Mouse (Mus musculus) embryo, embryonic 11 days (tissue): ENCODE measurements around the gene Blm.

ENCODE experiments used
- DNase-seq: peaks from one replicate; pipeline ENCODE4 v3.0.0-alpha.2; 2015

Blm gene

DNA sequence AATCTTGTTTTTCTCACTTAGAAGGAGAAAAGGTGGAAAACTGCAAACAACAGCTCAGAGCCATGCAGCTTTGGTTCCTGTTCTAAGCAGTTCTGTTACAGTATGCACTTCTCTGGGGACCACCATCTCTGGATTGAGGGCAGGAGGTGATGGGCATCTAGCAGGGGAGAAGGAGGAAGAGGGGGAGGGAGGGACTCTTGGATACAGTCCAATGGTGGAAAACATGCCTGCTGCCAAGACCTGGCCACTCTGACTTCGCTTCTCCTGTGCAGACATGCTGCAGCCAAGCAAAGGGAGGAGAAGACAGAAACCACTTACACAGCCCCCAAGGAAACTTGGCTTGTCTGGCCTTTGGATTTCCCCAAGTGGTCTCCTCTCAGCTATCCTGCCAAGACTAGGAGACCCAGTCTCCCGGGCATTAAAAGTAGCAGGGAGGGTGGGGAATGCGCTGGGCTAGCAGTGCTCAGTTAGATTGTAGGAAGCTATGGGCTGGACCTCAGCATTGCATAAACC lies 77.0 kb downstream of the Blm start:
- no peak for DNase-seq

GRCm38 (mm10) chr7:80457241-80457640 lies 77.7 kb downstream of the Blm start:
- DNase-seq = no peak

DNA sequence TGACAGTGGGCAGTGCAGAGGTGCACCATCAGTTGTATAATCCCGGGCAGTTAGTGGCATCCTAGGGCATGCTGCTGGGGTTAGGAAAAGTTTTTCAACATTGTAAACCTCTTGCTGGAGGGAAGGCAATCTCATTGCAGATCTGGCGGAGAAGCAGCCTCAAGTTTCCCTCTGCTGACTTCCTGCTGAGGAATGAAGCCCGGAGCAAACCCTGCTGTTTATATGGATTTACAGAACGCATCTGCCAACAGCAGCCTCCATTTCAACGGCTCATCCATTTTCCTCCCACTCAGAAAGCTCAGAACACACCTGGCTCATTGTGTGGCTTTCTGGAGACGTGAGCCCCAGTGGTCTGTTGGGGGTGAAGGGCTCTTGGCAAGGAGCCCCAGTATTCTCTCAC lies 78.6 kb downstream of the Blm start:
- no peak for DNase-seq

- DNase-seq = no peak
Observed at GRCm38 (mm10) chr7:80455505-80456160, 79.3 kb downstream of the Blm start.

- DNase-seq = no peak
Observed at GRCm38 (mm10) chr7:80454786-80455185, 80.1 kb downstream of the Blm start.

DNA sequence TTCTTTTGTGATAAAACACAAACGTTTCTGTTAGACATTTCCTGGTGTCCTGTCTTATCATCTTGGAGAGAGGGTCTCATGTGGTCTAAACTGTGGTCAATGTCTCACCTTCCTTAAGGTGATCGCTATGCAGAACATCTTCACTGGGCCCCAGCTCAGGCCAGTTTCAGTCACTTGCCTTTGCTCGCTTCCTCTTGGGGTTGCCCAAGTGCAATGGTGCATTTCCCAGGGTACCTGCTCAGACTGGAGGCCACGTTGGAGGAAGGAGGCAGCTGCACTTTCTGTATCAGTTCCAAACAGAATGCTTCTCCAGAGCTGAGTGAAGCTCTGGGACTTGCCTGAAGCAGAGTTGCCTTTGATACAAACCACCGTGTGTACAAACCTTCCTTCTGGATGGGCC lies 80.9 kb downstream of the Blm start:
- DNase-seq = no peak

GRCm38 (mm10) chr7:80453121-80453520 lies 81.8 kb downstream of the Blm start:
- no peak for DNase-seq

- no peak for DNase-seq
Observed at GRCm38 (mm10) chr7:80452241-80452640, 82.7 kb downstream of the Blm start.

GRCm38 (mm10) chr7:80451550-80452232 lies 83.2 kb downstream of the Blm start:
- DNase-seq = no peak

DNA sequence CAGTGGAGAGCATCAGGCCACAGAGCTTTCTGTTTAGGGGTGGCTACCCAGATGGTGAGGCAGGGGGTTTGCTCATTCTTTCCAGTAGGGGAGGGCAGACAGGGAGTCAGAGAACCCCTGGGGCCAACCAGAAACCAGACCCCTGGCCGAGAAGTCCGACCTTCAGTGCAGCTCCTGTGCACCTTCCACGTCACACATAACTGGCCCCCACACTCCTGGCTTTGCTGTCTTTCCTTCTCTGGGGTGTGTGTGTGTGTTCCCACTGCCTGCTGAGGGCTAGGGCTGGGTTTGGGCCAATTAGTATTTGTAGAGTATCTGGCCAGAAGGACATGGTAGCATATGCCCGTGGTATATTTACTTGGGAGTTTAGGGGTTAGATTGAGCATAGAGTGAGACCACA lies 84.6 kb downstream of the Blm start:
- no peak for DNase-seq

GRCm38 (mm10) chr7:80449620-80450091 lies 85.3 kb downstream of the Blm start:
- DNase-seq = no peak

GRCm38 (mm10) chr7:80447336-80447735 lies 87.6 kb downstream of the Blm start:
- DNase-seq = no peak

DNA sequence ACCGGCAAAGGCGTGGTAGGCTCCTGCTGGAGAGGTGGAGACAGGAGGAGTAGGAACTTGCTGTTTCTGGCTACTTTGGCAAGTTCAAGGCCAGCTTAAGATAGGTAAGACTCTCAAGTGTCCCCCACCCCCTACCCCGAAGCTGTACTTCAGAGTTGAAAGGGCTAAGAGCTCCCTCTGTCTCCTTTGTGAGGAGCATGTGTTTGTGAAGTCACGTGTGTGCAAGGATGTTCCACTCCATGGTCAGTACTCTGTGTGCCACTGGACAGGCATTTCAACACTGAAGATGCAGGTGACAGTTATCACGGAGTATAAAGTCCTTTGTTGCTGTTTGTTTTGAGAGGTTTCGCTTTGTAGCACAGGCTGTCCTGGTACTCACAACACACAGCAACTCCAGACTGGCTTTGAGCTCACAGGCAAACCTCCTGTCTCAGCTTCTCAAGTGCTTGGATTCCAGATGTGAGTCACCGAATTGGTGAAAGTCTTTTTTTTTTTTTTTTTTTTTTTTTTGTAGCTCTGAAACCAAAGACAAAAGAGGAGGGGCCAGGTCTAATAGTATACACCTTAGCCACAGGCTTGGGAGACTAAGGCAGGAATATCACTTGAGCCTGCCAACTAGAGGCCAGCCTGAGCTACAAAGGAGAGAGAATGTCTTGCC lies 88.6 kb downstream of the Blm start:
- no peak for DNase-seq

GRCm38 (mm10) chr7:80445492-80445891 lies 89.4 kb downstream of the Blm start:
- peak; percentile 67 for DNase-seq

DNA sequence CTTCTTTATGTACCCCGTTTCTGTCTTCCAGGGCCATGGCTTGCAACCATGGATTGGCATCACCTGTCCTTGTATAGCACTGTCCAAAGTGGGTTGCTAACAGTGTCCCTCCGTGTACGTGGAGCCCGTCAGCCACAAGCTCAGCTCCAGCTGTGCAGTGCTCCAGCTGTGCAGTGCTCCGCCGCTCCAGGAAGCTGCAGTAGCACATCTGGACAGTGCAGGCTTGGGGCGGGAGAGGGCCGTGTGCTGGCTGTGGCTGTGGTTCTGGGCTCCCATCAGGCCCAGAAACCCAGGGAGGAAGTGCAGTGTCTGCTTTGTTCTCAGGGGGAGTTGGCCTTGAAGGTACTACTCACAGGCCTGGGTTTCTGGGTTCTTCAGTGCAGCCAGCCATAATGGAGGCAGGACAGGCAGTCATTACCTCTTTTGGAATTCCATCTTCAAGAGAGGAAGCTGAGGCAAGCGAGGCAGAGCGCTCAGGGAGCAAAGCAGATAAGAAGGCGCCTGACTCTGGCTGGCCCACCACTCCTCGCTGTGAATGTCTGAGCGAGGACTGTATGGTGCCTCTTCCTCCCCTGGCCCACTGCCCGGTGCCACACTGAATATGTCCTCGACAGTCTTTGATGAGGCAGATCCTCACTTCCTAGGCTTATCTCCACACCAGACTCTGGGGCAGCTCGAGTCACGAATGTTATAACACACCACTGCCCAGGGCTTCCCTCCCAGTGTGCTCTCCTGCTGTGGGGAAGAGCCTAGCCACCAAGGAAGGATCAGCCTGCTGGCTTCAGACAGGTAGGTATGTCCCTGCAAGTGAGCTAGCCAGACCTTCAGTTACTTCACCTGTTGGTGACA lies 90.3 kb downstream of the Blm start:
- no peak for DNase-seq

DNA sequence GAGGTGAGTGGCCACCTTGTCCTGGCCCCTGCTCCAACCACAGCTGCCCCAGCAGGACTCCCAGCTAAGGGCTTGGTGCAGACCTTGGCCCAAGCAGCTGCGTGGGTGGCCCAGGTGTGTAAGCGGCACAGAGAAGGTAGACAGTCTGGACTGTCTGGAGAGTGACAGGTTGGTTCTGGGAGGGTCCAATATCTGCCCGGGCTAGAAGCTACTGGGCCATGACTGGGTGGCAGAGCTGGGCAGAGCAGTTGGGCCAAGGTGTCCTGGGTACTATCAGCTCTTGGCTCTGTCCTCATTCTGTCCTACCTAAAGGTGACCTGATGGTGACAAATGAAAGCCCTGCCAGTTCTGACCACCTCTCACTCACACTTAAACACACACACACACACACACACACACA lies 91.8 kb downstream of the Blm start:
- DNase-seq = no peak

DNA sequence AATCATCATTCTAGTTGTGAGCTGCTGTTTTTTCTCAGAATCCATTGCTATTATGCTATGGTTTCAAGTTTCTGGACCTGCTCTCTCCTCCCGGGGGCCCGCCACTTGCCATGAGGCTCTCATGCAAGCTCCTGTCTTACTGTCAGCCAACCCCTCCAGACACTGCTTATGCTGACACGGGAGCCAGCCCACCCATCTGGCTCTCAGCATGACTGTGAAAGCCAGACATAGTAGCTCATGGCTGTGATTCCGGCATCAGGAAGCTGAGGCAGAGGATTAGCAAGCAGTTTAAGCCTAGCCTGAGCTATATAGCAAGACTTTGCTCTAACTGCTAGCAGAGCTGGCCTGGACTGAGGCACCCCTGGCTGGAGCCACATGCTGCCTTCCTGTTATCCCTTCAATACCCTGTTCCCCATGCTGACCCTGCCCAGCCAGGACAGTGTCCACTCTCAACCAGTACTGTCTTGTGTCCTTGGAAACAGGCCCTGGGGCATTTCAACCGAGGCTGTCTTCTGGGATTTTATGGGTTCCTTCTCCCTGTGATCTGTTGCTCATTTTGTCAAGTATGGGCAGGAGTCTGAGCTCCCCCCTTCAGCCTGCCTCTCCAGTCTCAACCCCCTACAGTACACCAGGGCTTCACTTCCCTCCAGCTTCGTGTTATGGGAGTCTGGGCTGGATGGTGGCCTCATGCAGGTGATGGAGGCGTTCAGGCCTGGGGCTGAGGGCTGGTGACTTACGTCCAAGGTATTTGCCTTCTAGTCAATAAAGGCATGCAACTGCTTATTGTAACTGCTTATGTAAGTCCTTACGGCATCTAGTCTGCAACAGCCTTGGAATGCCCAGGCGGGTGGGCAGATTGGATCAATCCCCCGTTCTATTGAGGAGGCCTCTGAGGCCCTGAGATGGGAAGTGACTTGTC lies 92.7 kb downstream of the Blm start:
- peak; percentile 47 for DNase-seq

- no peak for DNase-seq
Observed at GRCm38 (mm10) chr7:80440685-80441084, 94.2 kb downstream of the Blm start.

- DNase-seq = no peak
Observed at GRCm38 (mm10) chr7:80439789-80440488, 95.0 kb downstream of the Blm start.

DNA sequence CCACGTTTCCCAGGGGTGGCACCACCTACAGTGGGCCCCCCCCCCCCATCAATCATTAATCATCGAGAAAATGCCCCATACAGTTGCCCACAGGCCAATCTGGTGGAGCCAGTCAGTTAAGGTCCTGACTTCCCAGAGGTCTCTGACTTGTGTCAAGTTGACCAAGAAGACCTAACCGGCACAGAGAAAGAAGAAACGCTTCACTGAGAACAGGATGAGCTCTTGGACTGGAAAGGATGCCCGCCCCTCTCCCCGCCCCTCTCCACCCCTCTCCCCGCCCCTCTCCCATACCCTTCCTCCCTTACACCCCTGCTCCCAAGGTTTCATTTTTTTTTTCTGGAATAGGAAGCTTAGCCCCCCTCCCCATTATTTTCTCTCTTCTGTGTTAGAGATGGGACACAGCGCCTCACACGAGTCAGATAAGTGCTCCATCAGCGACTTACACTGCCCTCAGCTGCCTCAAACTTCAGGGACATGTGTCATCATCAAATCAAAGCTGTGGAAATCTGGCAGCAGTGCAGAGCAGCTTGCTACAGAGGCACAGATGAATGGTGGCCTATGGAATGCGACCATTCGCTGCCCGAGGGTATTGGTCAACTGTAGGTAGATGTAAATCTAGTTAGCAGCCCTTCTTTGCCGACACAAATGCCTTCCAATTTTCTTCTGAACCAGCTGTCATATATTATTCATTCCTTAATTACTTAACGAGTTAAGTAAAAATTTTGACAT lies 95.7 kb downstream of the Blm start:
- DNase-seq = no peak
